Mouse (Mus musculus): ENCODE measurements around the gene Exoc1. TPM values are rescaled to one million over a fixed set of nuclear protein-coding genes. Genes with fewer than 3 reads are reported as not detected.

Exoc1 gene
- 43.7 and 53.1 TPM in 2 replicates for polyA plus RNA-seq (2016; fragmentation: Nextera tagmentation; extraction: Ambion mirVana)

GRCm38 (mm10) chr5:76529040-76529703, at the start of gene Exoc1:
Exoc1 (plus strand) TSS chr5:76529311.
- H3K36me3 ChIP-seq, result peaks cover 11% of the 10 kb centered on the region
- under 1% methylated on average over 39 of the region's 39 CpGs for WGBS
- no peaks in the 10 kb centered on the region for H3K27me3 ChIP-seq (ENCODE audit: low read depth, poor library complexity, severe bottlenecking)
- H3K9me3 ChIP-seq (replicated peaks), result no peaks in the 10 kb centered on the region
- DNase-seq (ENCODE audit: low spot score), result peak; percentile 97
- peaks cover 14% of the 10 kb centered on the region for H3K4me1 ChIP-seq
- peak within 1 kb of the TSS; percentile 97 for H3K4me3 ChIP-seq
- peak within 1 kb of the TSS; percentile 87 for H3K27ac ChIP-seq (replicated peaks)

DNA sequence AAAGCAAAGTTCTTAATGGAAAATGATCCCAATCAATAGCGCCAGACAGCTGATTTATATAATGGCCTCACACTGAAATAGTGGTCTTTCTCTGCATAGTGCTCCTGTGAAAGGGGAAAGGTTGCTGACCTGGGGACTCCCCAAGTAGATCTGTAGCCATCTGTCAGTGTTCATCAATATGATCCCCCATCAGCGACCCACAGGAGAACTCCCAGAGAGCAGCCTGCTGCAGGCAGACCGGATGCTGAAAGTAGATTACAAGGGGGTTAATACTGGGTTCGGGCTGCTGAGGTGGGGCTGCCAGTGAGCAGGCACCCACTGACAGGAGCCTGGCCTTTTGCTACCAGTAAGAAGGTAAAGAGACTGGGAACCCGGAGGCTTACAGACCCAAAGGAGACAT, 45.3 kb upstream of the Exoc1 start, which contains the start of gene Gm7271:
Gene Gm7271 (plus strand): TSS at position 230 of the 400 bp plus-strand sequence.
- Histone ChIP-seq H3K27me3 (ENCODE audit: low read depth, poor library complexity, severe bottlenecking) (no peaks in the 10 kb centered on the region), H3K9me3 (replicated peaks) (no peaks in the 10 kb centered on the region), H3K36me3 (no peaks in the 10 kb centered on the region), H3K27ac (replicated peaks) (no peak within 1 kb of the TSS), H3K4me3 (no peak within 1 kb of the TSS), H3K4me1 (peaks cover 6% of the 10 kb centered on the region; the same call in 1 of the 2 replicates)
- WGBS, result 53% methylated on average over 5 of the region's 5 CpGs
- no peak for DNase-seq (ENCODE audit: low spot score)

- Histone ChIP-seq H3K27ac (replicated peaks) (no peak overlapping the region), H3K4me1 (no peaks in the 10 kb centered on the region), H3K9me3 (replicated peaks) (no peaks in the 10 kb centered on the region), H3K27me3 (ENCODE audit: low read depth, poor library complexity, severe bottlenecking) (no peaks in the 10 kb centered on the region), H3K36me3 (no peaks in the 10 kb centered on the region), H3K4me3 (no peak overlapping the region)
- DNase-seq (ENCODE audit: low spot score), result no peak
- 79% methylated on average over 13 of the region's 13 CpGs for WGBS
These were observed 34.0 kb upstream of the Exoc1 start for GRCm38 (mm10) chr5:76495126-76495525.

DNA sequence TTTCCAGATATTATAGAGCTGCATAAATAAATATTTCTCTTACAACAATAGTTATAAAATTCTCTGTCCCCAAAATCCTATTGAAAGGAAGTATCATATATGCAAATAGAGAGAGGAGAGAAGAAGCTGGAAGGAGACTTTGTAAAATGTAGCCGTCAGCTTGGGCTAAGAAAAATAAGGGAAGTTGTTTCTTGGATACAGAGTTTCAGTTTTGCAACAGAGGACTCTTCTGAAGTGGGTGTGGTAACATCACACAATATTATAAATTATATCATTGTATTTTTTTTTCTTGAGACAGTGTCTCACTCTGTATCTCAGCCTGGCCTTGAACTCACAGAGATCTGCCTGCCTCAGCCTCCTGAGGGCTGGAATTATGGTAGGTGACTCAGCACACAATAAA, 6.7 kb upstream of the Exoc1 start:
- Histone ChIP-seq H3K4me3 (no peak overlapping the region), H3K9me3 (replicated peaks) (no peaks in the 10 kb centered on the region), H3K27me3 (ENCODE audit: low read depth, poor library complexity, severe bottlenecking) (no peaks in the 10 kb centered on the region), H3K27ac (replicated peaks) (no peak overlapping the region), H3K4me1 (no peaks in the 10 kb centered on the region), H3K36me3 (no peaks in the 10 kb centered on the region)
- 89% methylated on average over 1 of the region's 1 CpGs for WGBS
- no peak for DNase-seq (ENCODE audit: low spot score)

DNA sequence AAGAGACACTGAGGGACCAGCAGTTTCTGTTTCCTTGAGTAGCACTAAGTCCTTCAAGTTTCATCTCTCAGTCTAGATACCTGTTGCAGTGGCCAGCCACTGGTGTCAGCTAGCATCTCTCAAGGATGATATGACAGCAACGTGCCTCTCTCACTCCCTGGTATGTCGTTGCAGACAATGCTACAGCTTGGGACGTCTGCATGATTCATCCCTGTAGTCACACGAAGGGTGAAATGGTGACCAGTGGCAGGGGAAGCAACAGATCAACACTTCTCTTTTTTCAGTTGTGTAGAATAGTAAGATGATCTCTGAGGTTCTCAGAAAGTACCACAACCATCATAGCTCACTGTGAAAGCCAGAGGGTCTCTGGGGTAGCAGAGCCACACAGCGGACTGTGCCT, 4.5 kb upstream of the Exoc1 start:
- no peak overlapping the region for H3K4me3 ChIP-seq
- H3K27me3 ChIP-seq (ENCODE audit: low read depth, poor library complexity, severe bottlenecking), result no peaks in the 10 kb centered on the region
- WGBS, result 79% methylated on average over 5 of the region's 5 CpGs
- H3K27ac ChIP-seq (replicated peaks), result no peak overlapping the region
- H3K9me3 ChIP-seq (replicated peaks), result no peaks in the 10 kb centered on the region
- DNase-seq (ENCODE audit: low spot score), result no peak
- no peaks in the 10 kb centered on the region for H3K36me3 ChIP-seq
- H3K4me1 ChIP-seq, result no peaks in the 10 kb centered on the region

DNA sequence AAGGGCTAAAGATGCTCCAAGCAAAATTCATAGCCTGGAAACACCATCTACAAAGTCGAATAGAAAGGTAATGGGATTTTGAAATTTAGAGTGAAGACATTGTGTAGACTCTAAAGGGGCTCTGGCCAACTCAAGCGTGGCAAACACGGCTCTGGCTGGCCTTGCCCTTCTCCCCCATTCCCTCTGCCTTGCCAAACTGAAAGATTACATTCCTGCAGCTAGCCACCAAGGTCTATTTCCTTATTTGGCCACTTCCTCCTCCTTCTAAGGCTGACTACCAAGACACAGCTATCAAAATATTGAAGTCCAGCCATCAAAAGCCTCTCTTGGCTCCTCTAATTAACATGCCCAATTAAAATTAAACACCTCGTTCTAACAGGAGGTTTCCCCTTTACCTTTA, 4.0 kb upstream of the Exoc1 start:
- Histone ChIP-seq H3K36me3 (no peaks in the 10 kb centered on the region), H3K4me3 (no peak overlapping the region), H3K9me3 (replicated peaks) (no peaks in the 10 kb centered on the region), H3K4me1 (peaks cover 4% of the 10 kb centered on the region), H3K27me3 (ENCODE audit: low read depth, poor library complexity, severe bottlenecking) (no peaks in the 10 kb centered on the region), H3K27ac (replicated peaks) (no peak overlapping the region)
- no peak for DNase-seq (ENCODE audit: low spot score)
- WGBS, result 68% methylated on average over 4 of the region's 4 CpGs

GRCm38 (mm10) chr5:76525829-76526228, 3.3 kb upstream of the Exoc1 start:
- Histone ChIP-seq H3K27ac (replicated peaks) (no peak overlapping the region), H3K9me3 (replicated peaks) (no peaks in the 10 kb centered on the region), H3K27me3 (ENCODE audit: low read depth, poor library complexity, severe bottlenecking) (no peaks in the 10 kb centered on the region), H3K4me1 (peaks cover 12% of the 10 kb centered on the region), H3K4me3 (no peak overlapping the region), H3K36me3 (no peaks in the 10 kb centered on the region)
- no peak for DNase-seq (ENCODE audit: low spot score)
- 59% methylated on average over 2 of the region's 2 CpGs for WGBS

- peaks cover 14% of the 10 kb centered on the region for H3K36me3 ChIP-seq
- no peaks in the 10 kb centered on the region for H3K27me3 ChIP-seq (ENCODE audit: low read depth, poor library complexity, severe bottlenecking)
- H3K4me3 ChIP-seq, result peak overlapping the region; percentile 97
- no peaks in the 10 kb centered on the region for H3K9me3 ChIP-seq (replicated peaks)
- peaks cover 14% of the 10 kb centered on the region for H3K4me1 ChIP-seq
- DNase-seq (ENCODE audit: low spot score), result no peak
- peak overlapping the region; percentile 87 for H3K27ac ChIP-seq (replicated peaks)
- WGBS, result 11% methylated on average over 9 of the region's 9 CpGs
These were observed 574 bp downstream of the Exoc1 start for GRCm38 (mm10) chr5:76529704-76530066.

GRCm38 (mm10) chr5:76533186-76533585, 4.1 kb downstream of the Exoc1 start:
- WGBS, result 87% methylated on average over 6 of the region's 6 CpGs
- H3K4me3 ChIP-seq, result no peak overlapping the region
- DNase-seq (ENCODE audit: low spot score), result no peak
- H3K36me3 ChIP-seq, result peaks cover 45% of the 10 kb centered on the region
- H3K27me3 ChIP-seq (ENCODE audit: low read depth, poor library complexity, severe bottlenecking), result no peaks in the 10 kb centered on the region
- H3K9me3 ChIP-seq (replicated peaks), result no peaks in the 10 kb centered on the region
- no peak overlapping the region for H3K27ac ChIP-seq (replicated peaks)
- H3K4me1 ChIP-seq, result peaks cover 14% of the 10 kb centered on the region

- Histone ChIP-seq H3K9me3 (replicated peaks) (no peaks in the 10 kb centered on the region), H3K4me3 (no peak overlapping the region), H3K36me3 (peaks cover 64% of the 10 kb centered on the region), H3K27ac (replicated peaks) (no peak overlapping the region), H3K4me1 (no peaks in the 10 kb centered on the region), H3K27me3 (ENCODE audit: low read depth, poor library complexity, severe bottlenecking) (no peaks in the 10 kb centered on the region)
- DNase-seq (ENCODE audit: low spot score), result no peak
- WGBS, result 79% methylated on average over 1 of the region's 1 CpGs
These were observed 7.1 kb downstream of the Exoc1 start for GRCm38 (mm10) chr5:76536231-76536630.

DNA sequence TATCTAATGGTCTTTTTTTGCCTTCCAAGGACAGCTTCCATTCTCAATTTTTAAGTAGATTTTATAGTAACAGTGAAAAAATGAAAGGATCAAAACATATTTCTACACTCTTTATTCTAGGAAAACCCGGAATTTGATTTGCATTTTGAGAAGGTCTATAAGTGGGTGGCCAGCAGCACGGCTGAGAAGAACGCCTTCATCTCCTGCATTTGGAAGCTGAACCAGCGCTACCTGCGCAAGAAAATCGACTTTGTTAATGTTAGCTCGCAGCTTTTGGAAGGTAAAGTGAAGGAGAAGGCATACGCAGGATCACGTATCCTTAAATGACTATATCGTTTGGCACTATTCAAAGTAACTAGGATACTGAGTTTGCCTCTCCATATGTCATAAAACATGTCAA, 8.5 kb downstream of the Exoc1 start:
- Histone ChIP-seq H3K4me1 (no peaks in the 10 kb centered on the region), H3K9me3 (replicated peaks) (no peaks in the 10 kb centered on the region), H3K4me3 (no peak overlapping the region), H3K36me3 (peaks cover 73% of the 10 kb centered on the region), H3K27ac (replicated peaks) (no peak overlapping the region), H3K27me3 (ENCODE audit: low read depth, poor library complexity, severe bottlenecking) (no peaks in the 10 kb centered on the region)
- no peak for DNase-seq (ENCODE audit: low spot score)
- WGBS, result 95% methylated on average over 10 of the region's 10 CpGs

DNA sequence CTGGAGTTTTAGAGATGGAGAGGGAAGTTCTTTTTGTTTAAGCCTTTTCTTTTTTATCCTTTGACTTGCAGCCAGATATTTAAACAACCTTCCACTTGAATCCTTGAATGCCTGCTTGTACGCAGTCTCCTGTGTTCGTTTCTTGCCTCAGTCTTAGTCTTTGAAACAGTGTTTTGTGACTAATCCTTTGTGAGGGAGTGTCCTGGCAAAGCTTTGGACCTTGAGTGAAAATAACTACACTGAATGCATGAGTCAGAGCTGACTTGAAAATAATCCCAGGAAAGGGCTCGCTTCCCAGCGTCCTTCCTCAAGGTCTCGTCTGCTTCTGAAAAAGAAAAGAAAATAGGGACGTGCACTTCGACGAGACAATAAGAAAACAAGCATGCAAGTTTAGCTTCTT, 11.1 kb downstream of the Exoc1 start:
- H3K9me3 ChIP-seq (replicated peaks), result no peaks in the 10 kb centered on the region
- peaks cover 83% of the 10 kb centered on the region for H3K36me3 ChIP-seq
- H3K4me3 ChIP-seq, result no peak overlapping the region
- DNase-seq (ENCODE audit: low spot score), result no peak
- no peaks in the 10 kb centered on the region for H3K4me1 ChIP-seq
- no peak overlapping the region for H3K27ac ChIP-seq (replicated peaks)
- 77% methylated on average over 8 of the region's 8 CpGs for WGBS
- no peaks in the 10 kb centered on the region for H3K27me3 ChIP-seq (ENCODE audit: low read depth, poor library complexity, severe bottlenecking)

GRCm38 (mm10) chr5:76540842-76541241, 11.7 kb downstream of the Exoc1 start:
- Histone ChIP-seq H3K27ac (replicated peaks) (no peak overlapping the region), H3K27me3 (ENCODE audit: low read depth, poor library complexity, severe bottlenecking) (no peaks in the 10 kb centered on the region), H3K4me3 (no peak overlapping the region), H3K36me3 (peaks cover 83% of the 10 kb centered on the region), H3K9me3 (replicated peaks) (no peaks in the 10 kb centered on the region), H3K4me1 (no peaks in the 10 kb centered on the region)
- DNase-seq (ENCODE audit: low spot score), result no peak

- no peak overlapping the region for H3K27ac ChIP-seq (replicated peaks)
- H3K27me3 ChIP-seq (ENCODE audit: low read depth, poor library complexity, severe bottlenecking), result no peaks in the 10 kb centered on the region
- DNase-seq (ENCODE audit: low spot score), result no peak
- H3K4me3 ChIP-seq, result no peak overlapping the region
- no peaks in the 10 kb centered on the region for H3K4me1 ChIP-seq
- H3K36me3 ChIP-seq, result peaks cover 65% of the 10 kb centered on the region
- WGBS, result 96% methylated on average over 8 of the region's 8 CpGs
- H3K9me3 ChIP-seq (replicated peaks), result no peaks in the 10 kb centered on the region
These were observed 14.1 kb downstream of the Exoc1 start for GRCm38 (mm10) chr5:76543200-76543599.
